Mouse (Mus musculus): ENCODE measurements around the gene Gm20388. TPM values are rescaled to one million over a fixed set of nuclear protein-coding genes. Genes with fewer than 3 reads are reported as not detected.

Gm20388 gene
- total RNA-seq, 2 experiments from 2014 or later, result 6.8 to 7.8 TPM

- intact Hi-C loops (cut with DNase I), result loop anchor here (2.0 kb wide), 1 partner anchor 290 kb away; no protein-coding TSS in a partner anchor
Measured at GRCm38 (mm10) chr8:122268861-122269260, 2358.2 kb downstream of the Gm20388 start.

DNA sequence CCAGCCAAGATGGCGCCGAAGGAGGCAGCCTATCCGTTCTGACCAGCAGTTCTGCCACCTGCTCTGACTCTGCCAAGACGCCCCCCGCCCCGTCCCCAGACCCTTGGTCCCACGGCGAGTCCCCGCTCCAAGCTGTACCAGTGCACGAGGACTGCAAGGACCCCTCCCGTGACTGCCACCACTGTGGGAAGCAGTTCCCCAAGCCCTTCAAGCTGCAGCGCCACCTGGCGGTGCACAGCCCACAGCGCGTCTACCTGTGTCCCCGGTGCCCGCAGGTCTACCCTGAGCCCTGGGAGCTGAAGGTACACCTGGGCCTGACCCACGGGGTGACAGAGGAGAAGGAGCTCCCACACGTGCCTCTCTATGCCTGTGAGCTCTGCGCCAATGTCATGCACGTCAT, 2358.8 kb downstream of the Gm20388 start:
- peak; percentile 44 to 71 for DNase-seq
- intact Hi-C loops (cut with DNase I), result loop anchor here (2.0 kb wide), 1 partner anchor 291 kb away; no protein-coding TSS in a partner anchor

More at GRCm38 (mm10) chr8:122268861-122269260, 2358.2 kb downstream of the Gm20388 start:
- DNase-seq, result no peak

GRCm38 (mm10) chr8:122270555-122270954, 2359.9 kb downstream of the Gm20388 start:
- intact Hi-C loops (cut with DNase I), result no loop called here

GRCm38 (mm10) chr8:122273152-122273551, 2362.5 kb downstream of the Gm20388 start:
- DNase-seq, result peak; percentile 65 to 78
- intact Hi-C loops (cut with DNase I), result loop anchor here (1.0 to 2.0 kb wide), 3 partner anchors 60 to 110 kb away; no protein-coding TSS in a partner anchor

More at GRCm38 (mm10) chr8:122270555-122270954, 2359.9 kb downstream of the Gm20388 start:
- DNase-seq, result no peak

DNA sequence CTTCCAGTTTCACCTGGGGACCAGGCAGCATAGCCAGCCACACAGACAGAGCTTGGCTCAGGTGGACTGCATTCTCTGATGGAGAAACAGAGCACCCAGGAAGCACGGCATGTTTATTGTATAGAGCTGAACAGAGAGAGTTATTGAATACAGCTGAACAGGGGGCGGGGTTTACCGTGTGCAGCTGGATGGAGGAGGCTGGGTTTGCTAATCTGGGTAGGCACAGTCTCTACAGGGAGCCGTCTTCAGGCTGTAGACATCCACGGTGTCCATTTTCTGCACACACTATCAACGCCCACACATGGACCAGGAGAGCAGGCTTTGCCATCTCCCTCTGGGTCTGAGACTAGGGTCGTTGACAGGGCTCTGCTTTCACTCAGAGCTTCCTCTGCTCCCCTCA, 2363.2 kb downstream of the Gm20388 start:
- intact Hi-C loops (cut with DNase I), result loop anchor here (1.0 to 2.0 kb wide), 3 partner anchors 59 to 111 kb away; no protein-coding TSS in a partner anchor
- no peak for DNase-seq

DNA sequence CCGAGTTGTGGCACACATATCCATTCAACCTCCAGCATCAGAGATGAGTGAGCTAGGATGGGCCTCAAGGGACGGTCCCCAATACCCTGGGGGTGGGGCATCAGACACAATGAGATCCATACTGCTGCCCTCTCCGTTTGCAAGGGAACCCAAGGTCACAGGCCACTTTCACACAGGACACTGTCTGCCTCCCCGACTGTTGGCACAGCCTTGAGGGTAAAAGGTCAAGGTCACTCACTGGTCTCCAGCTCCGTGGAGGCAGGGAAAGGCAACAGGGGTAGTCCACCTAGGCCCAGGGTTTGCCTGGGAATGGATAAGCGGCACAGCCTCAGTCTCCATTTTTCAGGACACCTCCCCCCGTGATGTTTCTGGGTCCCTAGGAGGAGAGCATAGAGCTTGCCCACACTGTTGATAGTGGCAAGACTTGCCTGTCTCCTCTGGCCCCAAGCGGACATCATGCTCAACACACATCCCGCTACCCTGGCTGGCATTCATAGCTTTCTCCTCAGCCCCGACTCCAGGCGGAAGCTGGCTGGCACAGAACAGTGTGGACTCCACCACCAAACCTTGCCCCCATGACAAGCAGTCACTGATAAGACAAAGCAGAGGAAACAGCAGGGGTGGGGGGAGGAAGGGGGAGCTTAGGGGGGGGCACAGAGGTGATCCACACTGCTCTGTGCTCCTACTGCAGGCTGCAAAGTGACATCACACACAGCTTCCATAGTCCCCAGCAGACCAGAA, 2364.2 kb downstream of the Gm20388 start:
- intact Hi-C loops (cut with DNase I), result loop anchor here (5.0 kb wide), 1 partner anchor 162 kb away; no protein-coding TSS in a partner anchor
- no peak for DNase-seq

DNA sequence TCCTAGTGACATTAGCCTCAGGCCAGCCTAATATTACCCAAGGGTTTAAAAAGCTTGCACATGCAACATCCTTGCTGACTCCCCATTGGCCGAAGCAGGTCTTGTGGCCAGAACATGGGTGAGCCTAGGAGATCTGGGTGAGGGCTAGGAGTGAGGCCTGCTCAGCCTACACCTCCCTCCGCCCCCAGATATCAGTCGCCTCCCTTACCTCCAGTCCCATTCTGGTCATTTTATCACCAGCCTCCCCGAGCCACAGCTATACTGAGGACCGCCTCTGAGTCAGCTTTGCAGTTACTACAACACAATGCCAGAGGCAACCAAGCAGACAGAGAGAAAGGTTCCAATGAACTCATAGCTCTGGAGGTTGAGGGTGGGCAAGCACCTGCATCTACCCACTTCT, 2365.7 kb downstream of the Gm20388 start:
- DNase-seq, result no peak
- intact Hi-C loops (cut with DNase I), result loop anchor here (5.0 kb wide), 1 partner anchor 161 kb away; no protein-coding TSS in a partner anchor

- intact Hi-C loops (cut with DNase I), result loop anchor here (5.0 kb wide), 1 partner anchor 160 kb away; no protein-coding TSS in a partner anchor
- DNase-seq, result no peak
Measured at GRCm38 (mm10) chr8:122277204-122277995, 2366.8 kb downstream of the Gm20388 start.

DNA sequence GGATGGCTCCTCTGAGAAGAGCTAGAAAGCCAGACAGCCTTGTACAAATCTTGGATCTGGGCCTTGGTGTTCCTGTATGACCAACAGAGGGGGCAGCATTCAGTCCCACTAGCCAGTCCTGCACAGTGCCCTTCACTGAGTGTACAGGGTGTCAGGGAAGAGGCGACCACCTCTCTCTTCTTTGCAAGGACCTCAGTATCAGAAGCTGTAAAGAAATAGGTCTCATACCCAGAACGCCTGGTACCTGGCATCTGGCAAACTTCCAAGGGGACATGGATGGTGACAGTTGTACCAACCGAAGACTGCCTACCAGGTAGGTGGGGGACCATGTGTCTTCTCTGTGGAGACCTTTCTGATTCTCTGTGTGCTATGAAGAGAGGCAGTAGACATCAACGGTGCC, 2369.5 kb downstream of the Gm20388 start:
- no peak for DNase-seq
- intact Hi-C loops (cut with DNase I), result no loop called here

GRCm38 (mm10) chr8:122280588-122281316, 2370.1 kb downstream of the Gm20388 start:
- intact Hi-C loops (cut with DNase I), result no loop called here
- peak in 1 of 2 experiments; percentile 53 for DNase-seq

- intact Hi-C loops (cut with DNase I), result no loop called here
- DNase-seq, result peak; percentile 100
Measured at GRCm38 (mm10) chr8:122281317-122282034, 2370.8 kb downstream of the Gm20388 start.

- DNase-seq, result no peak
- intact Hi-C loops (cut with DNase I), result no loop called here
Measured at GRCm38 (mm10) chr8:122282035-122282358, 2371.4 kb downstream of the Gm20388 start, which contains the start of gene Zfpm1. Gene Zfpm1 (plus strand): TSS chr8:122282141.

GRCm38 (mm10) chr8:122282501-122283355, 2372.1 kb downstream of the Gm20388 start:
- DNase-seq, result no peak
- intact Hi-C loops (cut with DNase I), result no loop called here

GRCm38 (mm10) chr8:122283356-122284202, 2372.9 kb downstream of the Gm20388 start:
- DNase-seq, result peak; percentile 53 to 62
- intact Hi-C loops (cut with DNase I), result no loop called here

DNA sequence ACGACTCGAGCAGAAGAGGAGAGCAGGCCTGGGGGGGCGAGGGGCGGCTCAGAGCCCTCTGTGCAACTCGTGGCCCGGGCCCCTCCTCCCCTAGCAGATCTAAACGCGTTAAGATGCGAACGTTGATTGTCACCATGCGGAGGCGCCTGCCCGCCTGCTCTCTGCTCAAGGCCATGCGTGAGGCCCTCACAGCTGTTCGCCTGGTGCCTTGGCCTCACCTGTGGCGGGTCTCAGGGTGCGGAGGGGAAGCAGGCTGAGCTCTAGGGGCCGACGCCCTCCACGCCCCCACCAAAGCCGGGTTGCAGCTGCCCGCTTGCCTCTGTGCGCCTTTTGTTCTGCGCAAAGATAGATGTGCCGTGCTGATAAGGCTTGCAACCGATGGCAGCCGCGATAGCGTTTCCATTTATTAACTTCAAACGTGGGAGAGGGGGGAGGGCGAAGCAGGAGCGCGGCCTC, 2373.6 kb downstream of the Gm20388 start:
- intact Hi-C loops (cut with DNase I), result no loop called here
- no peak for DNase-seq

DNA sequence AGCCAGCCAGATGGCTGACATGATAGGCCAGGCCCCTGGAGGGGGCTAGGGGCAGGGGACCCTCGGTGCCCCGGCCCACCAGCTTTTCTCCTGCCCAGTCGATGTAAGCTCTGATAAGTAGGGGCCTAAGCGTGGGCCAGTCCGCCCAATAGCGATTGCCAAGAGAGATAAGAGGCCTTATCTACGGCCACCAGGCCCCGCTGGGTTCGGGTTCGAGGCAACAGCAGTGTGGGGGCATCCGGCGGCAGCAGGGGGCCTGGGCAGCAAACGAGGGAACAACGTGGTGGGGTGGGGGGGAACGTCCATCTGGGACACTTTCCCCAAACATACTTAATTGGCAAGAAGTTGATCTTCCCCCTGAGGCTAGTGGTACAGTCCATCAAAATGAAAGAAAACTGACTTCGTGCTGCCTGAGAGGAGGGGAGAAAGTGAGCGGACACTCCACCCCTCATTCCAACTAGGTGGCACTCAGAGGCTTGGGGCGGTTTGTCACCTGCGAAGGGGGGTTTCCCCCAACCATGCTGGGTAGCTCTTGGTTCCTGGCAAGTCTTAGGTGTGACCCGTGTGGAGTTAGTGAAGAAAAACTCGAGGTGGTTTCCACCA, 2374.1 kb downstream of the Gm20388 start:
- intact Hi-C loops (cut with DNase I), result no loop called here
- no peak for DNase-seq

DNA sequence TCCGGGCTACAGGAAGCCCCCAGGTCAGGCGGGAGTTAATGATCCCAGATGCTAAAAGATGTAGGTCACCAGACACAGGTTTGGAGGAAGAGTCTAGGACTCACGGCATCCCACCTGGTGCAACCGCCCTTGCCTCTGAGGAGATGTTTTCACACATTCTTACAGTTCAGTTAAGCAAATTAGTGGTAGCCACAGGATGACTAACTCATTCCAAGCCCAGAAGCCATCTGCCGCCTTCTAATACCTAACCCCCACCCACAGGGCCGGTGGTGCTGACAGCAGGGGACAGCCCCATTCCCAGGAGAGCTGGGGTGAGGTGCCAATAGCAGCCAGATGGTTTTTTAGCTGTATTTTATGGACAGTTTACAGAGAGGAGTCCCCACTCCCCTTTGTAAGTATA, 2375.1 kb downstream of the Gm20388 start:
- intact Hi-C loops (cut with DNase I), result no loop called here
- no peak for DNase-seq
